ENCODE assay signal across 9 mouse cellular contexts in genomic region chr15:84223423-84223822, GRCm38 (mm10). TPM values are rescaled to one million over a fixed set of nuclear protein-coding genes. Genes with fewer than 3 reads are reported as not detected.
DNase-seq lines count a peak whose midpoint lies in the region; ATAC-seq and TF ChIP-seq lines count a peak whose summit lies in the region.
"Had no signal": no experiment of that assay in that cellular context is flagged by ENCODE, and none has a peak within 500 bp of the region (broad histone marks: within the 10 kb centered on the region; RNA-seq: fewer than 3 reads in every experiment).

No protein-coding gene starts in this region.

- H3K4me1 ChIP-seq in heart, embryonic 10.5 days: peaks cover 41% of the 10 kb centered on the region
- H3K4me1 ChIP-seq in lung, postnatal 0 days (ENCODE audit: insufficient read depth, low read depth, low read length): peaks cover 3% of the 10 kb centered on the region; the same call in 1 of the 2 replicates
- peaks cover 35% of the 10 kb centered on the region for H3K4me1 ChIP-seq in embryonic facial prominence, embryonic 12.5 days
- H3K4me1 ChIP-seq in midbrain, embryonic 16.5 days (ENCODE audit: control insufficient read depth, insufficient read depth, low read length): peaks cover 28% of the 10 kb centered on the region

- no peak overlapping the region for H3K4me2 ChIP-seq in lung, postnatal 0 days (replicated peaks; ENCODE audit: low read depth, low read length)
- no peak overlapping the region for H3K4me2 ChIP-seq in embryonic facial prominence, embryonic 12.5 days (replicated peaks)
- no peak overlapping the region for H3K4me2 ChIP-seq in midbrain, embryonic 16.5 days (ENCODE audit: low read length)

- TF ChIP-seq CTCF in lung, postnatal 0 days (IDR thresholded peaks at IDR 0.05): peak; percentile 28

- no peaks in the 10 kb centered on the region for H3K27me3 ChIP-seq in heart, embryonic 10.5 days (ENCODE audit: insufficient read depth, poor library complexity, severe bottlenecking)
- no peaks in the 10 kb centered on the region for H3K27me3 ChIP-seq in lung, postnatal 0 days (replicated peaks; ENCODE audit: insufficient read depth, low read length)
- H3K27me3 ChIP-seq in embryonic facial prominence, embryonic 12.5 days: no peaks in the 10 kb centered on the region
- H3K27me3 ChIP-seq in midbrain, embryonic 16.5 days (ENCODE audit: control insufficient read depth, insufficient read depth, low read depth, low read length): no peaks in the 10 kb centered on the region

- peak overlapping the region; percentile 13; the same call in 1 of the 2 replicates for H3K27ac ChIP-seq in heart, embryonic 10.5 days
- no peak overlapping the region for H3K27ac ChIP-seq in lung, postnatal 0 days (ENCODE audit: low read length)
- peak overlapping the region; percentile 8; the same call in 1 of the 2 replicates for H3K27ac ChIP-seq in embryonic facial prominence, embryonic 12.5 days
- H3K27ac ChIP-seq in midbrain, embryonic 16.5 days (ENCODE audit: low read length): peak overlapping the region; percentile 57; the same call in 1 of the 2 replicates

- H3K36me3 ChIP-seq in heart, embryonic 10.5 days: no peaks in the 10 kb centered on the region
- no peaks in the 10 kb centered on the region for H3K36me3 ChIP-seq in lung, postnatal 0 days (ENCODE audit: insufficient read depth, low read length)
- H3K36me3 ChIP-seq in embryonic facial prominence, embryonic 12.5 days: no peaks in the 10 kb centered on the region
- H3K36me3 ChIP-seq in midbrain, embryonic 16.5 days (ENCODE audit: control insufficient read depth, insufficient read depth, low read length): no peaks in the 10 kb centered on the region

- no peak overlapping the region for H3K9ac ChIP-seq in lung, postnatal 0 days (replicated peaks; ENCODE audit: low read depth)
- no peak overlapping the region for H3K9ac ChIP-seq in embryonic facial prominence, embryonic 12.5 days
- H3K9ac ChIP-seq in midbrain, embryonic 16.5 days (ENCODE audit: low read depth, low read length): no peak overlapping the region

- DNase-seq in heart, embryonic 10.5 days (ENCODE audit: low spot score): no peak
- no peak for DNase-seq in heart, adult 8-10 months (ENCODE audit: low spot score)
- no peak for DNase-seq in lung, postnatal 0 days (ENCODE audit: low spot score)
- no peak for DNase-seq in lung, postnatal 36 days
- DNase-seq in spleen, postnatal 36 days (ENCODE audit: low spot score in 2 of 2): no peak
- no peak for DNase-seq in adipocyte (ENCODE audit: low spot score)

- H3K9me3 ChIP-seq in heart, embryonic 10.5 days: no peaks in the 10 kb centered on the region
- H3K9me3 ChIP-seq in lung, postnatal 0 days (ENCODE audit: low read length): no peaks in the 10 kb centered on the region
- no peaks in the 10 kb centered on the region for H3K9me3 ChIP-seq in embryonic facial prominence, embryonic 12.5 days
- H3K9me3 ChIP-seq in midbrain, embryonic 16.5 days (replicated peaks; ENCODE audit: control insufficient read depth, low read length, poor library complexity, severe bottlenecking): no peaks in the 10 kb centered on the region

- TF ChIP-seq EP300 in lung, postnatal 0 days (IDR thresholded peaks at IDR 0.05): no peak

- no peak for ATAC-seq in lung, postnatal 0 days
- ATAC-seq in embryonic facial prominence, embryonic 12.5 days (ENCODE audit: insufficient number of reproducible peaks, insufficient read depth, low FRiP score, low TSS enrichment): no peak
- no peak for ATAC-seq in midbrain, embryonic 16.5 days

- H3K4me3 ChIP-seq in heart, embryonic 10.5 days: no peak overlapping the region
- H3K4me3 ChIP-seq in lung, postnatal 0 days (ENCODE audit: low read depth, low read length): no peak overlapping the region
- H3K4me3 ChIP-seq in embryonic facial prominence, embryonic 12.5 days: no peak overlapping the region
- no peak overlapping the region for H3K4me3 ChIP-seq in midbrain, embryonic 16.5 days (ENCODE audit: low read depth, low read length)
- H3K4me3 ChIP-seq: megakaryocyte, embryonic 14.5 days had no signal

- whole genome bisulfite sequencing in heart, embryonic 10.5 days: 28% methylated on average over 6 of the region's 6 CpGs
- WGBS in lung, postnatal 0 days: 35% methylated on average over 6 of the region's 6 CpGs
- WGBS in embryonic facial prominence, embryonic 12.5 days: 38% methylated on average over 6 of the region's 6 CpGs
- WGBS in midbrain, embryonic 16.5 days: 35% methylated on average over 6 of the region's 6 CpGs

RNA-seq across cellular contexts. Expression of gene Parvb, which starts 8.4 kb away (rescaled TPM):
- polyA plus RNA-seq in heart, embryonic 10.5 days (2016; fragmentation: Nextera tagmentation; extraction: Ambion mirVana): 12.8 and 17.6 TPM in 2 replicates
- 100 to 1,000 TPM in 2 of 4 experiments, 10 to 100 TPM in 2; 78.8 to 113 (median 105) TPM for total RNA-seq in heart, adult 8-10 months (2022)
- 7.9 and 8.5 TPM in 2 replicates for polyA plus RNA-seq in lung, postnatal 0 days (2015; fragmentation: Nextera tagmentation; extraction: Ambion mirVana)
- polyA plus RNA-seq in embryonic facial prominence, embryonic 12.5 days (2016; fragmentation: Nextera tagmentation; extraction: Ambion mirVana): 4.3 and 6.0 TPM in 2 replicates
- 4.3 and 4.7 TPM in 2 replicates for polyA plus RNA-seq in midbrain, embryonic 16.5 days (2015; fragmentation: Nextera tagmentation; extraction: Ambion mirVana)

RNA-seq across cellular contexts. Expression of gene Samm50, which starts 31.4 kb away (rescaled TPM):
- polyA plus RNA-seq in heart, embryonic 10.5 days (2016; fragmentation: Nextera tagmentation; extraction: Ambion mirVana): 122 and 132 TPM in 2 replicates
- 100 to 1,000 TPM; 257 to 301 (median 279) TPM for total RNA-seq in heart, adult 8-10 months (2022)
- 59.9 and 63.5 TPM in 2 replicates for polyA plus RNA-seq in lung, postnatal 0 days (2015; fragmentation: Nextera tagmentation; extraction: Ambion mirVana)
- 108 and 116 TPM in 2 replicates for polyA plus RNA-seq in embryonic facial prominence, embryonic 12.5 days (2016; fragmentation: Nextera tagmentation; extraction: Ambion mirVana)
- polyA plus RNA-seq in midbrain, embryonic 16.5 days (2015; fragmentation: Nextera tagmentation; extraction: Ambion mirVana): 90.6 and 93.8 TPM in 2 replicates

RNA-seq across cellular contexts. Expression of gene Pnpla3, which starts 55.8 kb away (rescaled TPM):
- 0.51 and 0.68 TPM in 2 replicates for polyA plus RNA-seq in heart, embryonic 10.5 days (2016; fragmentation: Nextera tagmentation; extraction: Ambion mirVana)
- total RNA-seq in heart, adult 8-10 months (2022): 1 to 10 TPM in 1 of 4 experiments, under 1 TPM in 3; 0.34 to 2.4 (median 0.57) TPM
- polyA plus RNA-seq in lung, postnatal 0 days (2015; fragmentation: Nextera tagmentation; extraction: Ambion mirVana): 0.27 and 0.49 TPM in 2 replicates
- 1.3 and 1.7 TPM in 2 replicates for polyA plus RNA-seq in embryonic facial prominence, embryonic 12.5 days (2016; fragmentation: Nextera tagmentation; extraction: Ambion mirVana)
- polyA plus RNA-seq in midbrain, embryonic 16.5 days (2015; fragmentation: Nextera tagmentation; extraction: Ambion mirVana): 7.0 and 7.1 TPM in 2 replicates
